Mouse (Mus musculus) ES-Bruce4 (cell line): ENCODE measurements around the gene Dact1. TPM values are rescaled to one million over a fixed set of nuclear protein-coding genes. Genes with fewer than 3 reads are reported as not detected.

ENCODE experiments used
- H3K27ac ChIP-seq: 2 replicates; pipeline ENCODE4 v1.5.1; 2012; ENCODE audit warnings: low read length, inconsistent platforms; ENCODE audit not compliant: insufficient read depth
- H3K27me3 ChIP-seq: 2 replicates; pipeline ENCODE4 v1.6.1; 2012; ENCODE audit warnings: mild to moderate bottlenecking, low read length, inconsistent platforms; ENCODE audit not compliant: control insufficient read depth, poor library complexity, insufficient read depth, severe bottlenecking
- H3K36me3 ChIP-seq: 2 replicates; pipeline ENCODE4 v1.6.1; 2012; ENCODE audit warnings: inconsistent platforms, mild to moderate bottlenecking, low read length, moderate library complexity; ENCODE audit not compliant: control insufficient read depth, poor library complexity, insufficient read depth, severe bottlenecking
- H3K4me1 ChIP-seq: one replicate; pipeline ENCODE4 v1.8.1; 2011; ENCODE audit warnings: low read length; ENCODE audit not compliant: control insufficient read depth, insufficient read depth
- H3K4me3 ChIP-seq: 2 replicates; pipeline ENCODE4 v1.5.1; 2011; ENCODE audit warnings: low read depth, mild to moderate bottlenecking, low read length
- H3K9ac ChIP-seq: 2 replicates; pipeline ENCODE4 v1.6.1; 2012; ENCODE audit warnings: low read depth, mild to moderate bottlenecking, inconsistent platforms; ENCODE audit not compliant: poor library complexity, severe bottlenecking
- H3K9me3 ChIP-seq: replicated peaks from 2 replicates; pipeline ENCODE4 v1.6.1; 2012; ENCODE audit warnings: mild to moderate bottlenecking, low read length, inconsistent platforms; ENCODE audit not compliant: control insufficient read depth, poor library complexity, insufficient read depth, severe bottlenecking
- CTCF ChIP-seq: IDR thresholded peaks from one replicate; pipeline ENCODE4 v1.8.1; 2011; ENCODE audit warnings: low read depth, low read length
- EP300 ChIP-seq: IDR thresholded peaks from 2 replicates; pipeline ENCODE4 v1.6.1; 2011; ENCODE audit warnings: low read depth, low read length; ENCODE audit not compliant: insufficient read depth
- POLR2A ChIP-seq: IDR thresholded peaks from one replicate; pipeline ENCODE4 v1.8.1; 2011; ENCODE audit warnings: low read length; ENCODE audit not compliant: insufficient read depth
- polyA plus RNA-seq: library from polyadenylated mRNA; stranded (reverse); fragments of >200 nt; gene quantifications from 2 replicates; pipeline ENCODE4 v1.2.4, GENCODE M21; 2011; ENCODE audit warnings: low read depth; ENCODE audit not compliant: missing spikeins, insufficient read depth, insufficient read length

The Dact1 gene
- polyA plus RNA-seq = 5.8 and 6.4 TPM in 2 replicates

DNA sequence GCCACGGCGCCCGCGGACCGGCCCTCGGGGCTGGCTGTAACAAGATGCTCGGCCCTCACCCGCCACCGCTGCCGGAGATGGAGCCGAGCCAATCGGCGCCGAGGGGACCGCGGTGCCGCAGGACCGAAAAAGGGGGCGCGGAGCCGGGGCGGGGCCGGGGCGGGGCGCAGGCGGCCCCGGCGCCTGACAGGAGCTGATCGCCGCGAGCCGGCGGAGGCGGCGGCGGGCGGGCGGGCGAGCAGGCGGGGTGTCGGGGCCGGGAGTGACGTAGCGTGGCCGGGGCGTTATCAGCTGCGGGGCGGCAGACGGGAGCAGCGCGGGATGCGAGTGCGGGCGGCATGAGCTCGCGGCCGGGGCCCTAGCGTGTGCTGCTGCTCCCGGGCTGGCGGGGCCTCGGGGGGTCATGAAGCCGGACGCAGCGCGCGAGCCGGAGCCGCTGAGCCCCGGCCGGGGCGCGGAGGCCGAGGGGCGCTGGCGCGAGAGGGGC is at the start of gene Dact1:
Gene Dact1, plus strand, starts transcription at position 304 of the 487 bp plus-strand sequence.
- Histone ChIP-seq H3K9ac (peak within 1 kb of the TSS; percentile 76), H3K4me1 (no peaks in the 10 kb centered on the region), H3K27ac (no peak within 1 kb of the TSS), H3K36me3 (0 out of 2 replicates have a peak, but pooled peaks cover 2% of the 10 kb centered on the region), H3K9me3 (no peaks in the 10 kb centered on the region), H3K27me3 (no peaks in the 10 kb centered on the region), H3K4me3 (peak within 1 kb of the TSS; percentile 70)
- no peak for TF ChIP-seq EP300

DNA sequence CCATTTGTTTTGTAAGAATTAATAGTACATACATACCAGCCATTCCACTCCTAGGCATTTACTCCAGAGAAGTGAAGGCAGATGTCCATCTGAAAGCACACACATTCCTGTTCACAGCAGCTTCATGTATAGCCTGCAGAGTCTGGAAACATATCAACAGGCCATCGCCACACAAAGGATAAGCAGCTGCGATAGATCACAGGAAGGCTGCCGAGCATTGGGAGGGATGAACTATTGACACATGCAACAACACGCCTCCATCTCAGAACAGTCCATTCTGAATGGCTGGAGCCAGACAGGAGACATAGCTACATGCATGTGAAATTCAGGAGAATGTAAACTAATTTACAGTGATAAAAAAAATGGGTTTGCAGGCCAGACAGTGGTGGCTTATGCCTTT is 45.5 kb upstream of the Dact1 start:
- TF ChIP-seq CTCF = no peak
- TF ChIP-seq EP300 = no peak
- no peak for TF ChIP-seq POLR2A
- Histone ChIP-seq H3K36me3 (no peaks in the 10 kb centered on the region), H3K9ac (no peak overlapping the region), H3K4me3 (no peak overlapping the region), H3K27ac (no peak overlapping the region), H3K4me1 (no peaks in the 10 kb centered on the region), H3K9me3 (no peaks in the 10 kb centered on the region), H3K27me3 (no peaks in the 10 kb centered on the region)

DNA sequence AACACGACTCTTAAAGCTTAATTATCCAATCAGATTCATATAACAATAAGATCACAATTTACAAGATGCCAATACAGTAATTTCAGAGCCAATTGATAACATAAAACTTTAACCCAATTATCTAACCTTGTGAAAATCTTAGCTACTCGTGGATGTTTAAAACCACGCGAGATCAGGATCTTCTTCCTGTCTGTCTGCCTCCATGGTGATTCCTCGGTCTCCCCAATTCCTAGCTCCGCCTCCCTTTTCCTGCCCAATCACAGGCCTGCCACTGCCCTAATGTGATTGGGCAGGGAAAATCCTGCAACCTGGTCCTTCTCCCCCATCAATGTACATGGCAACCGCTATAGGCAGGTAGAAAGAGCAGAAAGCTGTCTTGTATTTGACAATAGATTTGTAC is 40.3 kb upstream of the Dact1 start:
- no peak for TF ChIP-seq CTCF
- no peak for TF ChIP-seq EP300
- TF ChIP-seq POLR2A = no peak
- H3K9me3 ChIP-seq = no peaks in the 10 kb centered on the region
- H3K4me3 ChIP-seq = 0 out of 2 replicates have a peak overlapping the region, but pooled peaks have one; percentile 10
- H3K27ac ChIP-seq = no peak overlapping the region
- H3K4me1 ChIP-seq = peaks cover 2% of the 10 kb centered on the region
- no peaks in the 10 kb centered on the region for H3K27me3 ChIP-seq
- H3K9ac ChIP-seq = no peak overlapping the region
- H3K36me3 ChIP-seq = no peaks in the 10 kb centered on the region

DNA sequence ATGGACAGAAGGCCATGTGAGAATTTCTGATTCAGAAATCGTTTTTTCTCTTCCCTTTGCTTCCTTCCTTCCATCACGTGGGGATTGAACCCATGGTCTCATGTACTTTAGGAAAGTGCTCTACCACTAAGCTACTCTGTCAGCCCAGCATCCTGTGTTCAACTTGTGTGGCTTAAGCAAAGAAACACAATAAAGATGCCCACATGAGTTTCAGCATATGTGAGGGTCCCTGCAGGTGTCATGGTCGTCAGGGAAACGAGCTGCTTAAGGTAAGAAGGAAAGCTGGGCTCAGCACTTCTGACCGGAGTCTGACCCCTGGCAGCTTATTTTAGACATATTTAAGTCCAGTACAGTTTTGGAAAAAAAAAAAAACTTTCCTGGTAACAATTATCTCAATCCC is 38.6 kb upstream of the Dact1 start:
- Histone ChIP-seq H3K4me3 (no peak overlapping the region), H3K36me3 (no peaks in the 10 kb centered on the region), H3K4me1 (peaks cover 2% of the 10 kb centered on the region), H3K27ac (no peak overlapping the region), H3K9me3 (0 out of 2 replicates have a peak, but pooled peaks cover 2% of the 10 kb centered on the region), H3K27me3 (no peaks in the 10 kb centered on the region), H3K9ac (no peak overlapping the region)
- no peak for TF ChIP-seq EP300
- TF ChIP-seq CTCF = no peak
- TF ChIP-seq POLR2A = no peak

DNA sequence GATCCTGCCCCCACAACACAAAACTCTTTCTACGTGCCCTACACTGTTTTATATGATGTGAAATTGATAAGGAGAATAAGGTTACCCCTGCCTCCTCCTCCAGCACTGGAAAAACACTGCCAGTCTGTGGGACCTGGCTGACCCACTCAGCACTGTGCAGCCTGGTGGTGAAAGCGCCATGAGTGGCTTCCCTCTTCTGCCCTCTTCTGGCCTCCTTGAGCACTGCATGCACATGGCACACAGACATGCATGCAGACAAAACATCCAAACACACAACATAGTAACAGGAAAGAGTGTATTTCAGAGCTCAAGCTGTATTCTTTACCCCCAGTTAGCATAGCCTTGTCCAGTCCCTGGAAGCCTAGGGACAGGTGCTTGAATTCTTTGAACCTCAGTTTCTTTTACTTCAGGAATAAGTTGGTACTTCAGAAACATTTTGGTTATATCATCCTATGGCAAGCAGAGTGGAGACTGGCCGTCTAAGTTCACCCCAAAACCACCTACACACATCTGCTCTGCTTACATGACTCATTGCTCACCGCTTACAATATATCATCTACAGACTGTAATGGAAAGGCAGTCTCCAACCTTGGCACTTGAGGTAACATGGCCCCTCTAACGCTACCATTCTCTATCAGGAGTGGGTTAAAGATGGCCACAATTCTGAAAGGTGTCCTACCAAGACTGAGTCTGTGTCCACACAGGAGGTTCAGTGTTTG is 35.0 kb upstream of the Dact1 start:
- TF ChIP-seq POLR2A (no peak), CTCF (peak; percentile 38), EP300 (no peak)
- Histone ChIP-seq H3K9ac (no peak overlapping the region), H3K36me3 (no peaks in the 10 kb centered on the region)

DNA sequence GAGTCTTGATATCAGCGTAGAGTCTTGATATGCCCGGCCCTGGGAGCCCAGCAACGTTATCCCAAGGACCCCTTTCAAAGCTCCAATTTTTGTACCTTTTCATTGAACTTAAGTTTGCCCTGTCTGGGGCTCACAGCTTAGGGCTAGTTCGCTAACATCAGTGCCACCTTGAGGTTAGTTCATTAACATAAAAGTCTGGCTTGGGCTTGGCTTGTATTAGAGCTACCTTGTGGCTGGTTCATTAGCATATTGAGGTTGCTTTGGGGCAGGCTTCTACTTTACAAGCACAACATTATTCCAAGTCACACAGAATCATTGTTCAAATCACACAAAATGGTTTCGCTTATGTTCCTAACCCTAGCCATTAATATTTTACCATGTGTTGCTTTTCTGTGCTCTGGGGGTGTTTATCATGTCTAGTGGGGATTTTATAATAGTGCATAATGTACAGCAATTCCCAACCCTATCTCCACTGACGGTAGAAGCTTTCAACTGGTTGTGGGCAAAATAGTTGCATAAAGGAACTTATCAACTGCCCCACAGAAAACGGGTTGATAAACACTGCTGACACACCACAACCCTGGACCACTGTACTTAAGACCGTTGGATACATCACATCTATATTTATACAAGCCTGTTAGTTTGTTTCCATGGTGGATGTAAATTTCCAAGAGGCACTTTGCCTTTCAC is 33.6 kb upstream of the Dact1 start:
- Histone ChIP-seq H3K4me3 (no peak overlapping the region), H3K36me3 (no peaks in the 10 kb centered on the region), H3K9me3 (0 out of 2 replicates have a peak, but pooled peaks cover 2% of the 10 kb centered on the region), H3K27me3 (no peaks in the 10 kb centered on the region), H3K9ac (no peak overlapping the region), H3K27ac (no peak overlapping the region), H3K4me1 (no peaks in the 10 kb centered on the region)
- TF ChIP-seq EP300 (no peak), POLR2A (no peak), CTCF (no peak)

More for the DNA sequence above, 35.0 kb upstream of the Dact1 start:
- Histone ChIP-seq H3K27ac (no peak overlapping the region), H3K9me3 (0 out of 2 replicates have a peak, but pooled peaks cover 2% of the 10 kb centered on the region), H3K4me3 (no peak overlapping the region), H3K27me3 (no peaks in the 10 kb centered on the region), H3K4me1 (peaks cover 2% of the 10 kb centered on the region)
